Mouse (Mus musculus) embryonic facial prominence, embryonic 14.5 days (tissue): Measurements from ENCODE around the gene Cntfr. TPM values are rescaled to one million over a fixed set of nuclear protein-coding genes. Genes with fewer than 3 reads are reported as not detected.
A peak's percentile ranks its signal among the peaks of the same experiment; 100 is the strongest.

Experiments
- ATAC-seq: fragments of 200-750 bp; cut with Nextera tagmentation; 2 replicates; pipeline ENCODE4 v1.8.0; 2017; ENCODE audit warnings: low read depth, moderate number of reproducible peaks, moderate TSS enrichment
- DNase-seq: peaks from one replicate; pipeline ENCODE4 v3.0.0-alpha.2; 2015; ENCODE audit warnings: low spot score
- H3K27ac ChIP-seq: fragments of 300-500 bp; sonication (generic); replicated peaks from 2 replicates; pipeline ENCODE4 v1.5.1; 2014; ENCODE audit warnings: low read depth, mild to moderate bottlenecking, low read length, moderate library complexity
- H3K27me3 ChIP-seq: fragments of 300-500 bp; sonication (generic); replicated peaks from 2 replicates; pipeline ENCODE4 v1.6.1; 2014; ENCODE audit warnings: low read length; ENCODE audit not compliant: control insufficient read depth, insufficient read depth
- H3K36me3 ChIP-seq: fragments of 300-500 bp; sonication (generic); 2 replicates; pipeline ENCODE4 v1.6.1; 2014; ENCODE audit warnings: low read length, mixed read lengths; ENCODE audit not compliant: control insufficient read depth, insufficient read depth
- H3K4me1 ChIP-seq: fragments of 300-500 bp; sonication (generic); 2 replicates; pipeline ENCODE4 v1.6.1; 2014; ENCODE audit warnings: antibody characterized with exemption, low read length; ENCODE audit not compliant: control insufficient read depth, insufficient read depth
- H3K4me2 ChIP-seq: fragments of 300-500 bp; sonication (generic); 2 replicates; pipeline ENCODE4 v1.6.1; 2014; ENCODE audit warnings: low read depth, mild to moderate bottlenecking, low read length, moderate library complexity, mixed read lengths
- H3K4me3 ChIP-seq: fragments of 300-500 bp; sonication (generic); 2 replicates; pipeline ENCODE4 v1.5.1; 2014; ENCODE audit warnings: low read depth, mild to moderate bottlenecking, low read length
- H3K9ac ChIP-seq: fragments of 300-500 bp; sonication (generic); 2 replicates; pipeline ENCODE4 v1.6.1; 2014; ENCODE audit warnings: low read depth, mild to moderate bottlenecking, low read length, moderate library complexity, mixed read lengths
- H3K9me3 ChIP-seq: fragments of 300-500 bp; sonication (generic); 2 replicates; pipeline ENCODE4 v1.6.1; 2016; ENCODE audit warnings: low read length; ENCODE audit not compliant: control insufficient read depth
- WGBS: fragments of 180-500 bp; shearing (Covaris S2); extraction: QIAGEN DNeasy Blood & Tissue Kit; methylation state at CpG from one replicate; pipeline ENCODE4 v1.1.7; 2014; 5-methylcytosine and 5-hydroxymethylcytosine counted together
- polyA plus RNA-seq: library from polyadenylated mRNA; unstranded; fragments of >200 nt; fragmentation: Nextera tagmentation; extraction: Ambion mirVana; gene quantifications from 2 replicates; pipeline ENCODE4 v1.2.1, GENCODE M21; 2014

Gene Cntfr
- polyA plus RNA-seq, 1 experiment from 2014 or later = 12.8 TPM

GRCm38 (mm10) chr4:41713197-41714067 lies 16.5 kb upstream of the Cntfr start, which contains the start of gene Rpp25l:
TSS of gene Rpp25l (minus strand) at chr4:41713534.
- Histone ChIP-seq H3K4me1 (peaks cover 17% of the 10 kb centered on the region), H3K27ac (peak within 1 kb of the TSS; percentile 36), H3K4me3 (peak within 1 kb of the TSS; percentile 70), H3K9me3 (no peaks in the 10 kb centered on the region), H3K27me3 (no peaks in the 10 kb centered on the region), H3K9ac (peak within 1 kb of the TSS; percentile 89), H3K36me3 (peaks cover 19% of the 10 kb centered on the region; the same call in 1 of the 2 replicates), H3K4me2 (peak within 1 kb of the TSS; percentile 78)
- ATAC-seq (peak; percentile 68), DNase-seq (peak; percentile 79)
- under 1% methylated on average over 48 of the region's 61 CpGs for WGBS

DNA sequence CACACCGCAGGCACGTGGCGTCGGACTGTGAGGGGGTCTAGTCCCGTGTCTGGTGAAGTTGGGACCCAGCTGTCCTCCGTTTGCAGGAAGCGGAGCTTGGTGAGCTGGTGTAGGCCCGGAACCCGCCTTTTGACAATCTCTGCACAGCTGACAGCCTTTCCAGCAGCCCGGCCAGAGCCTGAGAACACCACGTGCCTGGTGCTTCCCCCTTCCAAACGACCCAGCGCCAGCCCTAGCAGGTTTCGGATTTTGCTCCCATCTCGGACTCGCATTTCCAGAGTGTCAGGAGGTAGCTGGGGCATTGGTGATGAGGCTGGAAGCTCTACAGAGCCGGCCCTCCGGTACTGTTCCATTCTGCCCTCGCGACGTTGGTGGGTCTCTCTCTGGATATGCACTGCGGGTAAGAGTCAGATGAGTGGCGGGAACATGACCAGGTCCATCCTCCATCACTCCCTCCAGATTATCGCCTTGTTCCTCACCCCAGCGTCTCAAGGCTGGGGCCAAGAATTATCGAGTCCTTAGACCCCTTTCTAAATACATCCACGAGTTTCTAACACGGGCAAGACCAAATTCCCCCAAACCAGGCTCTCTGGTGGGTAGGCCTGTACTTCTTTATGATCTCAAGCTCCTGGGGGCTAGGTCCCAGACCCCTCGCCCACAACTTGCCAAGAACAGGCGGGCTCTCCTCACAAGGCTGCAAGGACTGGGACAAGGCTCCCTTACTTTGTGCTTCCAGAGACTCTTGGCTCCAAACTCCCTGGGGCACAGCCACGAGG lies 15.7 kb upstream of the Cntfr start:
- peak overlapping the region; percentile 89 for H3K9ac ChIP-seq
- 0 out of 2 replicates have a peak, but pooled peaks cover 12% of the 10 kb centered on the region for H3K36me3 ChIP-seq
- 40% methylated on average over 30 of the region's 31 CpGs for WGBS
- DNase-seq (no peak), ATAC-seq (peak; percentile 7; the same call in 1 of the 2 replicates)
- no peaks in the 10 kb centered on the region for H3K9me3 ChIP-seq
- H3K4me1 ChIP-seq = peaks cover 17% of the 10 kb centered on the region
- H3K27me3 ChIP-seq = no peaks in the 10 kb centered on the region
- H3K4me2 ChIP-seq = peak overlapping the region; percentile 78
- peak overlapping the region; percentile 36 for H3K27ac ChIP-seq
- H3K4me3 ChIP-seq = peak overlapping the region; percentile 70

DNA sequence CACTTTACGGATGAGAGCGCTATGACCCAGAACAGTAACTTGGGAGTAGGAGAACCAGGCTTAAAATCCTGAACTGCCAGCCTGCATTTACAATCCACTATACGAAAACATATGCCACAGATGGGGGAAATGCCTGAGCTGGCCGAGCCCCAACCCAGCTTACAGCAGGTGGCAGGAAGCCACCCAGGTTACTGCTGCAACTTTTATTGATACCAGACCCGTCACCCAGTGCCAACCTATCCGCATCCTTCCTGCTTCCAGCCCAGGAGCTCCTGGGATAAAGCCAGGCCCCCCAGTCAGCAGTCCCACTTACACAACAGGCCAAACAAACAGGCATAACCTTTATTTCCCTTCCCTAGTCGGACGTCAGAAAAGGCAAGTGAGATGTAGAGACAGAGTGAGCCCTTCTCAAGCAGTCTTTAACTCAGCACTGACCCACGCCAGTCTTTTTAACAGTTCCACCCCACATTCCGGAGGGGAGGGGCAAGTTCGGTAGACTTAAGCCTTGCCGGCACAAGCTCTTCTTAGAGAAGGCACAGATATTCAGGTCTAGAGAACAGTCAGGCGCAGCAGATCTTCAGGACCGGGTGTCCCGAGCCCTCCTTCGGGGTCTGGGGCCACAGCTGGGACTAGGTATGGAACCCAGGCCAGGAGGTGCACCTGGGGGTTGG lies 15.0 kb upstream of the Cntfr start:
- H3K4me1 ChIP-seq = peaks cover 21% of the 10 kb centered on the region
- 0 out of 2 replicates have a peak, but pooled peaks cover 8% of the 10 kb centered on the region for H3K36me3 ChIP-seq
- H3K9ac ChIP-seq = peak overlapping the region; percentile 89
- peak overlapping the region; percentile 78 for H3K4me2 ChIP-seq
- WGBS = 64% methylated on average over 16 of the region's 16 CpGs
- H3K27ac ChIP-seq = 0 out of 2 replicates have a peak overlapping the region, but pooled peaks have one; percentile 8
- H3K4me3 ChIP-seq = peak overlapping the region; percentile 70
- ATAC-seq (no peak), DNase-seq (no peak)
- H3K27me3 ChIP-seq = no peaks in the 10 kb centered on the region
- H3K9me3 ChIP-seq = no peaks in the 10 kb centered on the region

GRCm38 (mm10) chr4:41710229-41710628 lies 13.3 kb upstream of the Cntfr start:
- DNase-seq = no peak

GRCm38 (mm10) chr4:41708192-41708745 lies 11.4 kb upstream of the Cntfr start:
- no peak overlapping the region for H3K4me2 ChIP-seq
- DNase-seq = peak; percentile 80
- no peak overlapping the region for H3K4me3 ChIP-seq
- ATAC-seq = peak; percentile 27; the same call in 1 of the 2 replicates
- H3K9ac ChIP-seq = no peak overlapping the region
- WGBS = 33% methylated on average over 8 of the region's 8 CpGs
- peaks cover 30% of the 10 kb centered on the region for H3K4me1 ChIP-seq
- no peak overlapping the region for H3K27ac ChIP-seq
- H3K27me3 ChIP-seq = 0 out of 2 replicates have a peak, but pooled peaks cover 6% of the 10 kb centered on the region
- H3K36me3 ChIP-seq = 0 out of 2 replicates have a peak, but pooled peaks cover 8% of the 10 kb centered on the region
- H3K9me3 ChIP-seq = no peaks in the 10 kb centered on the region

More at GRCm38 (mm10) chr4:41710229-41710628, 13.3 kb upstream of the Cntfr start:
- 66% methylated on average over 4 of the region's 4 CpGs for WGBS
- Histone ChIP-seq H3K4me3 (no peak overlapping the region), H3K36me3 (0 out of 2 replicates have a peak, but pooled peaks cover 8% of the 10 kb centered on the region), H3K9me3 (no peaks in the 10 kb centered on the region), H3K27ac (no peak overlapping the region), H3K4me1 (peaks cover 29% of the 10 kb centered on the region), H3K27me3 (0 out of 2 replicates have a peak, but pooled peaks cover under 1% of the 10 kb centered on the region), H3K9ac (no peak overlapping the region), H3K4me2 (no peak overlapping the region)
- ATAC-seq = no peak

- Histone ChIP-seq H3K4me2 (peak overlapping the region; percentile 26), H3K36me3 (0 out of 2 replicates have a peak, but pooled peaks cover 8% of the 10 kb centered on the region), H3K9ac (no peak overlapping the region), H3K4me1 (peaks cover 25% of the 10 kb centered on the region), H3K27ac (no peak overlapping the region), H3K9me3 (no peaks in the 10 kb centered on the region), H3K27me3 (0 out of 2 replicates have a peak, but pooled peaks cover 6% of the 10 kb centered on the region), H3K4me3 (no peak overlapping the region)
- peak; percentile 87 for DNase-seq
- peak; percentile 81 for ATAC-seq
- 5% methylated on average over 13 of the region's 13 CpGs for whole genome bisulfite sequencing
Measured at GRCm38 (mm10) chr4:41707011-41707535, 10.2 kb upstream of the Cntfr start.

GRCm38 (mm10) chr4:41705922-41706754 lies 9.2 kb upstream of the Cntfr start:
- H3K36me3 ChIP-seq = 0 out of 2 replicates have a peak, but pooled peaks cover 8% of the 10 kb centered on the region
- ATAC-seq (no peak), DNase-seq (no peak)
- no peaks in the 10 kb centered on the region for H3K9me3 ChIP-seq
- no peak overlapping the region for H3K4me3 ChIP-seq
- WGBS = 55% methylated on average over 19 of the region's 19 CpGs
- peaks cover 17% of the 10 kb centered on the region; the same call in 1 of the 2 replicates for H3K4me1 ChIP-seq
- H3K9ac ChIP-seq = no peak overlapping the region
- 0 out of 2 replicates have a peak, but pooled peaks cover 6% of the 10 kb centered on the region for H3K27me3 ChIP-seq
- H3K27ac ChIP-seq = no peak overlapping the region
- H3K4me2 ChIP-seq = no peak overlapping the region
